22 mouse cellular contexts compared by ENCODE assay signal in the genomic region with DNA sequence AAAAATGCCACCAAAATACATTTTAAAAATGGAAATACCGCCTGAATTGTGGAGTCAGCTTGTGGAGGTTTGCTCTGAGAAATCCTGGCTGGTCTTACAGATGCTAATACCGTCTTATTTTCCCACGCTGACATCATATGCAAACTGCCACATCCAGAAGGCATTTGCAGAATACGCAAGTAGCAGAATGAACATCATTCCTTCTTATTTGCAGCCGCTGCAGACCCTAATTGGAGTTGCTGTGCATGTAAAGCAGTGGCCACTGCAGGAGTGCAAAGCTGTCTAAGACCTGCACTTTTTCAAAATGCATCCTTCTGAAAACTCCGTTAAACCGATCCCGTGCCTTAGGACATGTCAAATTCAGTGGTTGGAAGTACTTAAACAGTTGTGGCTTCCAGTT. TPM values are rescaled to one million over a fixed set of nuclear protein-coding genes. Genes with fewer than 3 reads are reported as not detected.
DNase-seq lines count a peak whose midpoint lies in the region; ATAC-seq and TF ChIP-seq lines count a peak whose summit lies in the region.
"Had no signal": no experiment of that assay in that cellular context is flagged by ENCODE, and none has a peak within 500 bp of the region (broad histone marks: within the 10 kb centered on the region; RNA-seq: fewer than 3 reads in every experiment).

No protein-coding gene starts in this region.

- H3K4me1 ChIP-seq in midbrain, embryonic 11.5 days (ENCODE audit: control insufficient read depth, insufficient read depth, low read length): no peaks in the 10 kb centered on the region; the same call in 1 of the 2 replicates
- peaks cover 8% of the 10 kb centered on the region for H3K4me1 ChIP-seq in midbrain, embryonic 10.5 days
- H3K4me1 ChIP-seq in forebrain, postnatal 0 days (ENCODE audit: insufficient read depth): no peaks in the 10 kb centered on the region; the same call in 1 of the 2 replicates
- H3K4me1 ChIP-seq in midbrain, embryonic 13.5 days (replicated peaks): peaks cover 24% of the 10 kb centered on the region
- H3K4me1 ChIP-seq in neural tube, embryonic 15.5 days: peaks cover 11% of the 10 kb centered on the region
- H3K4me1 ChIP-seq: heart, embryonic 12.5 days; liver, embryonic 15.5 days; stomach, embryonic 15.5 days had no signal

- no peak overlapping the region for H3K27ac ChIP-seq in midbrain, embryonic 11.5 days (ENCODE audit: low read depth, low read length)
- H3K27ac ChIP-seq in midbrain, embryonic 10.5 days (replicated peaks): no peak overlapping the region
- no peak overlapping the region for H3K27ac ChIP-seq in forebrain, postnatal 0 days (ENCODE audit: low read depth, low read length)
- peak overlapping the region; percentile 69 for H3K27ac ChIP-seq in midbrain, embryonic 13.5 days
- H3K27ac ChIP-seq in neural tube, embryonic 15.5 days (replicated peaks): no peak overlapping the region
- H3K27ac ChIP-seq: embryonic facial prominence, embryonic 13.5 days; kidney, postnatal 0 days; liver, embryonic 15.5 days; stomach, embryonic 15.5 days had no signal

- H3K9ac ChIP-seq in midbrain, embryonic 11.5 days (ENCODE audit: low read length): no peak overlapping the region
- no peak overlapping the region for H3K9ac ChIP-seq in forebrain, postnatal 0 days
- no peak overlapping the region for H3K9ac ChIP-seq in midbrain, embryonic 13.5 days (replicated peaks)
- H3K9ac ChIP-seq in neural tube, embryonic 15.5 days (replicated peaks): no peak overlapping the region; the same call in 1 of the 2 replicates
- H3K9ac ChIP-seq: embryonic facial prominence, embryonic 13.5 days; heart, embryonic 12.5 days; liver, embryonic 15.5 days; stomach, embryonic 15.5 days had no signal

- no peak overlapping the region for H3K4me3 ChIP-seq in midbrain, embryonic 11.5 days (ENCODE audit: low read depth, low read length)
- no peak overlapping the region for H3K4me3 ChIP-seq in midbrain, embryonic 10.5 days
- H3K4me3 ChIP-seq in forebrain, postnatal 0 days (ENCODE audit: low read depth, low read length): no peak overlapping the region
- H3K4me3 ChIP-seq in midbrain, embryonic 13.5 days (replicated peaks): no peak overlapping the region
- no peak overlapping the region for H3K4me3 ChIP-seq in neural tube, embryonic 15.5 days (replicated peaks)
- H3K4me3 ChIP-seq: embryonic facial prominence, embryonic 13.5 days; heart, embryonic 12.5 days; liver, embryonic 15.5 days; stomach, embryonic 15.5 days had no signal

- no peak for TF ChIP-seq CTCF in forebrain, postnatal 0 days (IDR thresholded peaks at IDR 0.05; ENCODE audit: low read depth)

- H3K4me2 ChIP-seq in midbrain, embryonic 11.5 days: no peak overlapping the region
- peak overlapping the region; percentile 27 for H3K4me2 ChIP-seq in forebrain, postnatal 0 days (ENCODE audit: low read depth)
- H3K4me2 ChIP-seq in midbrain, embryonic 13.5 days (replicated peaks): peak overlapping the region; percentile 37
- H3K4me2 ChIP-seq in neural tube, embryonic 15.5 days: peak overlapping the region; percentile 44
- H3K4me2 ChIP-seq: embryonic facial prominence, embryonic 13.5 days; heart, embryonic 12.5 days; liver, embryonic 15.5 days; stomach, embryonic 15.5 days had no signal

- no peaks in the 10 kb centered on the region for H3K27me3 ChIP-seq in midbrain, embryonic 11.5 days (ENCODE audit: control insufficient read depth, insufficient read depth, low read length)
- H3K27me3 ChIP-seq in midbrain, embryonic 10.5 days (ENCODE audit: low read depth, poor library complexity, severe bottlenecking): no peaks in the 10 kb centered on the region
- H3K27me3 ChIP-seq in forebrain, postnatal 0 days (ENCODE audit: insufficient read depth, low read length): no peaks in the 10 kb centered on the region
- H3K27me3 ChIP-seq in midbrain, embryonic 13.5 days: no peaks in the 10 kb centered on the region
- H3K27me3 ChIP-seq in neural tube, embryonic 15.5 days (replicated peaks): no peaks in the 10 kb centered on the region
- H3K27me3 ChIP-seq: embryonic facial prominence, embryonic 13.5 days; heart, embryonic 12.5 days; liver, embryonic 15.5 days; stomach, embryonic 15.5 days had no signal

- ATAC-seq in midbrain, embryonic 11.5 days (ENCODE audit: low FRiP score): 0 out of 2 replicates have a peak, but pooled peaks have one; percentile 33
- ATAC-seq in forebrain, postnatal 0 days: no peak
- peak; percentile 48 for ATAC-seq in midbrain, embryonic 13.5 days
- peak; percentile 38; the same call in 1 of the 2 replicates for ATAC-seq in neural tube, embryonic 15.5 days (ENCODE audit: low FRiP score)
- ATAC-seq: intestine, postnatal 0 days had no signal

- no peak for DNase-seq in midbrain, embryonic 11.5 days (ENCODE audit: low spot score, missing footprints)
- DNase-seq in midbrain, embryonic 10.5 days (ENCODE audit: low spot score): no peak
- peak; percentile 17 for DNase-seq in forebrain, postnatal 0 days
- no peak for DNase-seq in right cerebral cortex, postnatal 36 days (ENCODE audit: low spot score in 2 of 2)
- DNase-seq in right cerebral cortex, adult 2 months (ENCODE audit: low spot score in 2 of 2): no peak
- DNase-seq: adrenal gland, postnatal 10 days; B cell, adult 2 months; cerebellum, adult 8-10 months; lung, postnatal 14 days; right cerebral cortex, adult 18-20 months; spleen, adult 18-20 months; thymus, adult 2 months had no signal

- H3K9me3 ChIP-seq in midbrain, embryonic 11.5 days (ENCODE audit: control insufficient read depth, low read length): no peaks in the 10 kb centered on the region
- H3K9me3 ChIP-seq in midbrain, embryonic 10.5 days (replicated peaks): no peaks in the 10 kb centered on the region
- no peaks in the 10 kb centered on the region for H3K9me3 ChIP-seq in forebrain, postnatal 0 days (ENCODE audit: low read length)
- H3K9me3 ChIP-seq in midbrain, embryonic 13.5 days: no peaks in the 10 kb centered on the region
- H3K9me3 ChIP-seq in neural tube, embryonic 15.5 days (replicated peaks): no peaks in the 10 kb centered on the region
- H3K9me3 ChIP-seq: embryonic facial prominence, embryonic 13.5 days; heart, embryonic 12.5 days; liver, embryonic 15.5 days; stomach, embryonic 15.5 days had no signal

- no peaks in the 10 kb centered on the region for H3K36me3 ChIP-seq in midbrain, embryonic 11.5 days (ENCODE audit: control insufficient read depth, insufficient read depth, low read length)
- H3K36me3 ChIP-seq in midbrain, embryonic 10.5 days: no peaks in the 10 kb centered on the region
- no peaks in the 10 kb centered on the region for H3K36me3 ChIP-seq in forebrain, postnatal 0 days (ENCODE audit: insufficient read depth)
- H3K36me3 ChIP-seq in midbrain, embryonic 13.5 days: no peaks in the 10 kb centered on the region
- H3K36me3 ChIP-seq in neural tube, embryonic 15.5 days: no peaks in the 10 kb centered on the region
- H3K36me3 ChIP-seq: embryonic facial prominence, embryonic 13.5 days; heart, embryonic 12.5 days; liver, embryonic 15.5 days; stomach, embryonic 15.5 days had no signal

- WGBS in midbrain, embryonic 11.5 days: 85% methylated on average over 8 of the region's 8 CpGs
- 93% methylated on average over 8 of the region's 8 CpGs for WGBS in midbrain, embryonic 10.5 days
- WGBS in forebrain, postnatal 0 days: 34% methylated on average over 8 of the region's 8 CpGs
- WGBS in midbrain, embryonic 13.5 days: 39% methylated on average over 8 of the region's 8 CpGs
- WGBS in neural tube, embryonic 15.5 days: 22% methylated on average over 8 of the region's 8 CpGs

RNA-seq across cellular contexts. Expression of a gene that starts 52.8 kb away (rescaled TPM):
- 3.1 and 3.3 TPM in 2 replicates for polyA plus RNA-seq in midbrain, embryonic 11.5 days (2014; fragmentation: Nextera tagmentation; extraction: Ambion mirVana)
- 1.5 and 3.2 TPM in 2 replicates for polyA plus RNA-seq in midbrain, embryonic 10.5 days (2016; fragmentation: Nextera tagmentation; extraction: Ambion mirVana)
- total RNA-seq in forebrain, postnatal 0 days (2014; rRNA removed): 17.0 and 20.7 TPM in 2 replicates
- 6.7 and 11.9 TPM in 2 replicates for polyA plus RNA-seq in forebrain, postnatal 0 days (2015; fragmentation: Nextera tagmentation; extraction: Ambion mirVana)
- 8.8 and 9.7 TPM in 2 replicates for polyA plus RNA-seq in midbrain, embryonic 13.5 days (2015; fragmentation: Nextera tagmentation; extraction: Ambion mirVana)
- polyA plus RNA-seq in neural tube, embryonic 15.5 days (2015; fragmentation: Nextera tagmentation; extraction: Ambion mirVana): 12.8 and 15.4 TPM in 2 replicates
- total RNA-seq: common myeloid progenitor, adult 5-6 weeks; granulocyte monocyte progenitor cell, adult 5-6 weeks had no signal
